Mouse (Mus musculus) heart, embryonic 14.5 days (tissue): ENCODE data around the gene Arhgef17. TPM values are rescaled to one million over a fixed set of nuclear protein-coding genes. Genes with fewer than 3 reads are reported as not detected.

Experiments used
- ATAC-seq: fragments of 200-750 bp; cut with Nextera tagmentation; 2 replicates; pipeline ENCODE4 v1.8.0; 2017; ENCODE audit warnings: low read depth, moderate TSS enrichment; ENCODE audit not compliant: insufficient number of reproducible peaks, insufficient read depth, low FRiP score
- H3K27ac ChIP-seq, 2 experiments: fragments of 200-500 bp in 1 of 2; fragments of 300-500 bp in 1 of 2; sonication (generic) in 1 of 2; replicated peaks in 1 of 2; 2 replicates each; pipeline ENCODE4 v1.5.1; 2012 to 2014; ENCODE audit warnings: low read depth in 2 of 2, low read length in 2 of 2, control low read depth in 1 of 2, mild to moderate bottlenecking in 1 of 2, mixed read lengths in 1 of 2; ENCODE audit not compliant: control insufficient read depth in 1 of 2, insufficient read depth in 1 of 2
- H3K27me3 ChIP-seq: fragments of 300-500 bp; sonication (generic); 2 replicates; pipeline ENCODE4 v1.6.1; 2014; ENCODE audit warnings: mild to moderate bottlenecking, low read length, control low read depth; ENCODE audit not compliant: control insufficient read depth, insufficient read depth
- H3K36me3 ChIP-seq: fragments of 300-500 bp; sonication (generic); 2 replicates; pipeline ENCODE4 v1.6.1; 2014; ENCODE audit warnings: mild to moderate bottlenecking, control low read depth, low read length, mixed read lengths; ENCODE audit not compliant: control insufficient read depth, insufficient read depth
- H3K4me1 ChIP-seq, 2 experiments: fragments of 200-500 bp in 1 of 2; fragments of 300-500 bp in 1 of 2; sonication (generic) in 1 of 2; 2 replicates each; pipeline ENCODE4 v1.6.1; 2012 to 2014; ENCODE audit warnings: low read length in 2 of 2, control low read depth in 1 of 2, mixed read lengths in 1 of 2; ENCODE audit not compliant: control insufficient read depth in 2 of 2, insufficient read depth in 2 of 2
- H3K4me2 ChIP-seq: fragments of 300-500 bp; sonication (generic); 2 replicates; pipeline ENCODE4 v1.6.1; 2014; ENCODE audit warnings: mild to moderate bottlenecking, low read length
- H3K4me3 ChIP-seq, 2 experiments: fragments of 200-500 bp in 1 of 2; fragments of 300-500 bp in 1 of 2; sonication (generic) in 1 of 2; 2 replicates each; pipeline ENCODE4 v1.5.1; 2012 to 2014; ENCODE audit warnings: low read length in 2 of 2, mild to moderate bottlenecking in 2 of 2, control low read depth in 1 of 2, low read depth in 1 of 2, moderate library complexity in 1 of 2; ENCODE audit not compliant: control insufficient read depth in 1 of 2, insufficient read depth in 1 of 2
- H3K9ac ChIP-seq: fragments of 300-500 bp; sonication (generic); 2 replicates; pipeline ENCODE4 v1.6.1; 2014; ENCODE audit warnings: mild to moderate bottlenecking, low read length
- H3K9me3 ChIP-seq: fragments of 300-500 bp; sonication (generic); 2 replicates; pipeline ENCODE4 v1.6.1; 2016; ENCODE audit warnings: low read length, control low read depth; ENCODE audit not compliant: control insufficient read depth
- WGBS: fragments of 180-500 bp; shearing (Covaris S2); extraction: QIAGEN DNeasy Blood & Tissue Kit; methylation state at CpG from one replicate; pipeline ENCODE4 v1.1.7; 2014; 5-methylcytosine and 5-hydroxymethylcytosine counted together
- polyA plus RNA-seq: library from polyadenylated mRNA; unstranded; fragments of >200 nt; fragmentation: Nextera tagmentation; extraction: Ambion mirVana; gene quantifications from 2 replicates; pipeline ENCODE4 v1.2.1, GENCODE M21; 2014

Gene Arhgef17
- polyA plus RNA-seq, 1 experiment from 2014 or later, result 8.9 TPM

- H3K4me2 ChIP-seq, result no peak overlapping the region
- peaks cover 38% of the 10 kb centered on the region for H3K36me3 ChIP-seq
- WGBS, result 82% methylated on average over 5 of the region's 5 CpGs
- no peak overlapping the region for H3K4me3 ChIP-seq
- no peak overlapping the region for H3K27ac ChIP-seq
- peaks cover 74 to 90% of the 10 kb centered on the region in 2 experiments for H3K4me1 ChIP-seq
- H3K9ac ChIP-seq, result no peak overlapping the region
- no peak for ATAC-seq
- no peaks in the 10 kb centered on the region for H3K9me3 ChIP-seq
- H3K27me3 ChIP-seq, result no peaks in the 10 kb centered on the region
Observed at GRCm38 (mm10) chr7:100921289-100921688, 10.6 kb downstream of the Arhgef17 start.

- Histone ChIP-seq H3K4me1 (peaks cover 59 to 80% of the 10 kb centered on the region in 2 experiments), H3K27me3 (no peaks in the 10 kb centered on the region), H3K36me3 (peaks cover 41% of the 10 kb centered on the region), H3K4me2 (peak overlapping the region; percentile 17; the same call in 1 of the 2 replicates), H3K4me3 (no peak overlapping the region), H3K9me3 (no peaks in the 10 kb centered on the region), H3K9ac (peak overlapping the region; percentile 28; the same call in 1 of the 2 replicates), H3K27ac (peak overlapping the region; percentile 23 to 73)
- WGBS, result 8% methylated on average over 2 of the region's 2 CpGs
- no peak for ATAC-seq
Observed at GRCm38 (mm10) chr7:100919809-100920107, 12.1 kb downstream of the Arhgef17 start.

- Histone ChIP-seq H3K27me3 (no peaks in the 10 kb centered on the region), H3K36me3 (peaks cover 44% of the 10 kb centered on the region), H3K27ac (peak overlapping the region in 1 of 2 experiments; percentile 73; a peak in 3 of 4 replicates), H3K4me1 (peaks cover 53 to 76% of the 10 kb centered on the region in 2 experiments), H3K4me3 (no peak overlapping the region), H3K4me2 (peak overlapping the region; percentile 17; the same call in 1 of the 2 replicates), H3K9ac (peak overlapping the region; percentile 28; the same call in 1 of the 2 replicates), H3K9me3 (no peaks in the 10 kb centered on the region)
- WGBS, result 45% methylated on average over 7 of the region's 7 CpGs
- ATAC-seq, result no peak
Observed at GRCm38 (mm10) chr7:100919006-100919808, 12.7 kb downstream of the Arhgef17 start.

- 0 out of 2 replicates have a peak, but pooled peaks have one; percentile 37 for ATAC-seq
- peak overlapping the region; percentile 52 for H3K4me2 ChIP-seq
- WGBS, result 15% methylated on average over 9 of the region's 9 CpGs
- peaks cover 48 to 72% of the 10 kb centered on the region in 2 experiments for H3K4me1 ChIP-seq
- no peak overlapping the region for H3K4me3 ChIP-seq
- H3K9ac ChIP-seq, result peak overlapping the region; percentile 62
- H3K27me3 ChIP-seq, result no peaks in the 10 kb centered on the region
- H3K27ac ChIP-seq, result peak overlapping the region; percentile 63 to 73
- H3K9me3 ChIP-seq, result no peaks in the 10 kb centered on the region
- H3K36me3 ChIP-seq, result peaks cover 35% of the 10 kb centered on the region
Observed at GRCm38 (mm10) chr7:100918176-100918575, 13.7 kb downstream of the Arhgef17 start.

GRCm38 (mm10) chr7:100917751-100918150 is 14.2 kb downstream of the Arhgef17 start:
- Histone ChIP-seq H3K4me1 (peaks cover 45 to 69% of the 10 kb centered on the region in 2 experiments), H3K4me3 (no peak overlapping the region)
- ATAC-seq, result 0 out of 2 replicates have a peak, but pooled peaks have one; percentile 9

GRCm38 (mm10) chr7:100916526-100916925 is 15.4 kb downstream of the Arhgef17 start:
- Histone ChIP-seq H3K4me1 (peaks cover 51 to 72% of the 10 kb centered on the region in 2 experiments), H3K27me3 (no peaks in the 10 kb centered on the region), H3K27ac (0 out of 4 replicates have a peak overlapping the region, but pooled peaks of 1 of the 2 experiments have one; percentile 20), H3K4me2 (no peak overlapping the region), H3K9ac (no peak overlapping the region), H3K4me3 (no peak overlapping the region), H3K9me3 (no peaks in the 10 kb centered on the region), H3K36me3 (peaks cover 22% of the 10 kb centered on the region)
- ATAC-seq, result no peak
- WGBS, result 44% methylated on average over 6 of the region's 6 CpGs

More at GRCm38 (mm10) chr7:100917751-100918150, 14.2 kb downstream of the Arhgef17 start:
- WGBS, result 26% methylated on average over 6 of the region's 6 CpGs
- Histone ChIP-seq H3K27me3 (no peaks in the 10 kb centered on the region), H3K9ac (peak overlapping the region; percentile 62), H3K4me2 (peak overlapping the region; percentile 52), H3K27ac (peak overlapping the region; percentile 63 to 73), H3K9me3 (no peaks in the 10 kb centered on the region), H3K36me3 (peaks cover 33% of the 10 kb centered on the region)

- Histone ChIP-seq H3K27ac (no peak overlapping the region), H3K27me3 (no peaks in the 10 kb centered on the region), H3K9ac (0 out of 2 replicates have a peak overlapping the region, but pooled peaks have one; percentile 17), H3K4me2 (no peak overlapping the region), H3K4me3 (no peak overlapping the region), H3K9me3 (no peaks in the 10 kb centered on the region), H3K4me1 (peaks cover 59 to 79% of the 10 kb centered on the region in 2 experiments), H3K36me3 (peaks cover 14% of the 10 kb centered on the region)
- 69% methylated on average over 5 of the region's 5 CpGs for WGBS
- no peak for ATAC-seq
Observed at GRCm38 (mm10) chr7:100915204-100915603, 16.7 kb downstream of the Arhgef17 start.
